Mouse (Mus musculus) cortical plate, adult 2 months (tissue): ENCODE results near the gene Neurod2.

ENCODE experiments used
- CTCF ChIP-seq: fragments of 200-500 bp; IDR thresholded peaks from 2 replicates; pipeline ENCODE4 v1.5.1; 2011; ENCODE audit warnings: mild to moderate bottlenecking, control low read depth, low read length; ENCODE audit not compliant: insufficient read depth; ENCODE audit errors: extremely low read depth
- POLR2A ChIP-seq: fragments of 200-500 bp; IDR thresholded peaks from 2 replicates; pipeline ENCODE4 v1.6.1; 2011; ENCODE audit warnings: mild to moderate bottlenecking, low read length, control low read depth; ENCODE audit not compliant: insufficient read depth; ENCODE audit errors: extremely low read depth

GRCm38 (mm10) chr11:98339679-98340287 is 10.3 kb upstream of the Neurod2 start:
- TF ChIP-seq CTCF, result no peak
- no peak for TF ChIP-seq POLR2A
